Mouse (Mus musculus) stomach, postnatal 0 days (tissue): ENCODE data around the gene Bank1.

Experiments used
- CTCF ChIP-seq: IDR thresholded peaks from 2 replicates; pipeline ENCODE4 v1.5.1; 2016; ENCODE audit warnings: antibody characterized with exemption, low read depth, mild to moderate bottlenecking, moderate library complexity
- EP300 ChIP-seq: optimal IDR thresholded peaks from 2 replicates; pipeline ENCODE3; 2016; ENCODE audit warnings: antibody characterized with exemption

DNA sequence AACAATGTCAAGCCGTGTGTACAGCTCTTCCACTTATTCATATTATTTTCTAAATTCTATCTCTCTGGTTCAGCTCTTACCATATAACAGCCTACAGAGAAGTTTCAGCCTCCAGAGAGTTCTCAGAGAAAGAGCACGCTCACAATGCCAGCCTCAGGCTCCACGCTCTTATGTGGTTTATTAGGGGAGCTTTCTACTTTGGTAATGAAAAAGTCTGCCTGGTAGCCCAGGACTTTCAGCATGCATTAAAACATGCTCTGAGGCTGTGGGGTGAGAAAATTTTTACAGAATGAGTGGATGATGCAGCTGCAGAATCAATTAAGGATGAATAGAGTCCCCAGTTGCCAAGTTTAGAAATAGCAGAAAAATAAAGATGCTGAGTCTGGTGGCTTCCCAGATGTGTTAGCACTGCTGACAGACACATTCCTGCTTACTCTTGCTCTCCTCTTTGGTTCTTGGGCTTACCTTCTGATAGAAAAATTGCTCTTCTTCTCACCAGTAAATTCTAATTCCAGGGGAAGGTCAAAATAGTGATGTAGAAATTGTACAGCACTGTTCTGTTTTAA, 139.2 kb downstream of the Bank1 start:
- TF ChIP-seq CTCF (no peak), EP300 (no peak)
